Mouse (Mus musculus) liver, embryonic 13.5 days (tissue): ENCODE data around the gene Olfr1042. TPM values are rescaled to one million over a fixed set of nuclear protein-coding genes. Genes with fewer than 3 reads are reported as not detected.

Source experiments
- polyA plus RNA-seq: library from polyadenylated mRNA; unstranded; fragments of >200 nt; fragmentation: Nextera tagmentation; extraction: Ambion mirVana; gene quantifications from 2 replicates; pipeline ENCODE4 v1.2.1, GENCODE M21; 2015

Olfr1042 gene
- polyA plus RNA-seq, 1 experiment from 2014 or later: not detected

Other genes with a start within 250 kb of the Olfr1042 start
- gene Olfr1025-ps1, start 246.6 kb downstream of the Olfr1042 start, polyA plus RNA-seq: not detected in 2 replicates
- not detected in 2 replicates for gene Olfr1026, start 240.3 kb downstream of the Olfr1042 start, polyA plus RNA-seq
- not detected in 2 replicates for gene Olfr1028, start 211.4 kb downstream of the Olfr1042 start, polyA plus RNA-seq
- not detected in 2 replicates for gene Olfr1029, start 187.9 kb downstream of the Olfr1042 start, polyA plus RNA-seq
- gene Olfr1030, start 182.6 kb downstream of the Olfr1042 start, polyA plus RNA-seq: not detected in 2 replicates
- not detected in 2 replicates for gene Olfr1031, start 171.5 kb downstream of the Olfr1042 start, polyA plus RNA-seq
- not detected in 2 replicates for gene Olfr1032, start 156.3 kb downstream of the Olfr1042 start, polyA plus RNA-seq
- 0.16 and 0.41 TPM in 2 replicates for gene Olfr1033, start 141.2 kb downstream of the Olfr1042 start, polyA plus RNA-seq
- gene Olfr1034, start 116.0 kb downstream of the Olfr1042 start, polyA plus RNA-seq: not detected in 2 replicates
- not detected in 2 replicates for gene Olfr1036, start 87.8 kb downstream of the Olfr1042 start, polyA plus RNA-seq
- not detected in 2 replicates for gene Olfr1037, start 74.5 kb downstream of the Olfr1042 start, polyA plus RNA-seq
- gene Olfr1039, start 25.9 kb downstream of the Olfr1042 start, polyA plus RNA-seq: not detected in 2 replicates
- gene Olfr1040, start 15.1 kb downstream of the Olfr1042 start, polyA plus RNA-seq: not detected in 2 replicates
- not detected in 2 replicates for gene Olfr1043, start 5.7 kb upstream of the Olfr1042 start, polyA plus RNA-seq
- gene Olfr1044, start 16.0 kb upstream of the Olfr1042 start, polyA plus RNA-seq: not detected in 2 replicates
- not detected in 2 replicates for gene Olfr52, start 23.8 kb upstream of the Olfr1042 start, polyA plus RNA-seq
- not detected in 2 replicates for gene Olfr1045, start 41.2 kb upstream of the Olfr1042 start, polyA plus RNA-seq
- not detected in 2 replicates for gene Olfr1046, start 57.5 kb upstream of the Olfr1042 start, polyA plus RNA-seq
- not detected in 2 replicates for gene Olfr1047, start 69.6 kb upstream of the Olfr1042 start, polyA plus RNA-seq
- gene Olfr1048, start 78.5 kb upstream of the Olfr1042 start, polyA plus RNA-seq: not detected in 2 replicates
- gene Olfr1049, start 96.5 kb upstream of the Olfr1042 start, polyA plus RNA-seq: not detected in 2 replicates
- not detected in 2 replicates for gene Olfr1051, start 117.2 kb upstream of the Olfr1042 start, polyA plus RNA-seq
- not detected in 2 replicates for gene Olfr1052, start 130.6 kb upstream of the Olfr1042 start, polyA plus RNA-seq
- gene Olfr1053, start 153.4 kb upstream of the Olfr1042 start, polyA plus RNA-seq: not detected in 2 replicates
- not detected in 2 replicates for gene Olfr1054, start 173.6 kb upstream of the Olfr1042 start, polyA plus RNA-seq
- not detected in 2 replicates for gene Olfr1055, start 188.4 kb upstream of the Olfr1042 start, polyA plus RNA-seq
- not detected in 2 replicates for gene Olfr1056, start 200.6 kb upstream of the Olfr1042 start, polyA plus RNA-seq
- gene Olfr1057, start 216.6 kb upstream of the Olfr1042 start, polyA plus RNA-seq: not detected in 2 replicates
- not detected in 2 replicates for gene Olfr1058, start 226.7 kb upstream of the Olfr1042 start, polyA plus RNA-seq